Mouse (Mus musculus) gastrocnemius, postnatal 10 days (tissue): ENCODE measurements around the gene Il3. TPM values are rescaled to one million over a fixed set of nuclear protein-coding genes. Genes with fewer than 3 reads are reported as not detected.
"Not testable (repeated sequence)": the region's sequence is repeated elsewhere in the genome, so short reads cannot be mapped to it uniquely, and the experiment has no call there.

Source experiments
- DNase-seq: peaks from one replicate; pipeline ENCODE4 v3.0.0; 2021; ENCODE audit warnings: mixed read lengths
- long read RNA-seq, 2 experiments: library from polyadenylated mRNA; stranded (forward); transcript quantifications; one replicate each; pipeline ENCODE4 v2.0.0; 2021
- total RNA-seq, 2 experiments: library from RNA; stranded (reverse); gene quantifications; 2 replicates each; pipeline ENCODE4 v1.2.3; 2021

The Il3 gene
- not detected for total RNA-seq
- long read RNA-seq, experiment 1, result 0 reads
- long read RNA-seq, experiment 2, result 0 reads

- no peak for DNase-seq
Measured at GRCm38 (mm10) chr11:54267177-54267576, at the start of gene Il3. Il3 (minus strand) TSS chr11:54267277.

DNA sequence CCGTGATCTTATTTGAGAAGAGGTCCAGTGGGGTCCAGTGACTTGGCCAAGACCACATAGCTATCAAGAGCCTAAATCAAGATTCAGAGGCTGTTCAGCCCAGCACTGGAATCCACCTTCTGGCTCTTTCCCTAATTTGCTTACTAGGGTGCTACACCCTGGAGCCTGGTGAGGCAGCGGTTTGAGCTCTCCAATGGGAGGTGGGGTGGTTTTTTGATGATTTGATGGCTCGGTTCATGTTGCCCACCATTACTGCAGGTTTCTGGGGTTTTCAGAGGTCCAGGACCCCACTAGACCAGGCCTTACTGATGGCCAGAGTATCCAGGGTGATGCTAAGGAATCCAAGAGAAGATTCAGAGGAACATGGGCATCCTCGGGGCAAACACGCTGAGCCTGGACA is 48.3 kb upstream of the Il3 start:
- DNase-seq, result no peak

- no peak for DNase-seq
Measured at GRCm38 (mm10) chr11:54314740-54315139, 47.7 kb upstream of the Il3 start.

- DNase-seq, result no peak
Measured at GRCm38 (mm10) chr11:54313391-54314360, 46.6 kb upstream of the Il3 start.

- no peak for DNase-seq
Measured at GRCm38 (mm10) chr11:54312603-54313002, 45.5 kb upstream of the Il3 start.

DNA sequence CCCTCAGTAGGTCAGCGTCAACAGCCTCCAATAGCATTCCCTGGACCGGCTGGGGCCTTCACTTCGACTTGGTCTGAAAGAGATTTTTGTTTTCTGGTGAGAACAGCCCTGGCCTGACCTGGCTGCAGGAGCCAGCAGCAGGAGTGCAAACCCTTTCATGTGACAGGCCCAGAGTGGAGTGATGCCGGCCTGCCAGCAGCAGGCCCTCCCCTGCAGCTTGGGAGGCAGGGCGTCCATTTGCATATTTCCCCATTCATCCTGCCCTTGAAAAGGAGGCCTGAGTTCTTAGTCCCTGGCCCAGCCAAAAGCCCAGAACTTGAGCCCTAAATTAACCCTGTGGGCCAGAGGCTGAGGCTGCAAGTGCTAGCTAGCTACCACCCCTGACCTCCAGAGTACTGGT is 44.9 kb upstream of the Il3 start:
- no peak for DNase-seq

DNA sequence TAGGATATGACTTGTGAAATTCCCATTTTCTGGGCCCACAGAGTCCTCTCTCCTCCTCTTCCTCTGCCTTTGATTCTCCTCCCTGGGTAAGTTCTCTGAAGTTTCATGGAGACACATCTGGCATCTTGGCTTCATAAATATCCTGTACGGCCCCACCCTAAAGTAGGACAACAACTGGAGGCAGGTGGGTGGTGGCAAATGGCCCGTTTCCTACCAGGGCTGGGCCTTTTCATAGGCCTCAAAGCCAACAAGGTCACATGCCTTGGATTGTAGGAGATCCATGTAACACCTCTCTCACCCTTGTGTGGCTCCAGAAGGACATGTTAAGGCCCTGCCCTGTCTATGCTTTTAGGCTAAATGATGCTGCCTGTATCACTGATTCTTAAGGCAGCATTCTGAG is 43.5 kb upstream of the Il3 start:
- no peak for DNase-seq

DNA sequence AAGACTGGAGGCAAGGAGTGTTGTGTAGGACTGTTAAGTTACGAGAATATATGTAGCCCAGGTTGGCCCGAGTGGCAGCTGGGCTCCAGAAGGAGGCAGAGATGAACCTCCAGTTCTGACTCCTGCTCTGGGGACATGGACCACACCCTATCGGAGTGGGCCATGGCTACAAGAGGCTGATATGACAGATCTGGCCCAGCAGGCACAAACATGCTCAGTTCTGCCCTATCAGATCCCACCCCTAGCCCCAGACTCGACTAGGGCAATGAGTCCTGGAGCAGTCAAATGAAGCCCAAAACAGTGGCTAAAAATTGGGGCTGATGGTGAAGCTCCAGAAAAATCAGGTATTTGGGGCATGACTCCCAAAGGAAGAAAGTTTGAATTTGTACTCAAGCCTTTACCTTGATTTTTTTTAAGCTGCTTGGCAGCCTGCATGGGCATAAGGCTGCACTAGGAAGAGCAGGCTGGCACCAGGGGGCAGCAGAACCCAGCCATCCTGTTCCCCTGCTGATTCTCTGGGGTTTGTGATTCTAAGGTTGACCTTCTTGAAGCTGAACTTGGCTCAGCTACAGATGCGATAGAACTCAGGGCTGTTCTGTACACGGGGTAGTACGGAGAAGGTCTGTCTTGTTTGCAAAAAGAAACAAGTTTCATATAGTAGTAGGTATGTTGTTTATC is 40.2 kb upstream of the Il3 start:
- peak; percentile 60 for DNase-seq

DNA sequence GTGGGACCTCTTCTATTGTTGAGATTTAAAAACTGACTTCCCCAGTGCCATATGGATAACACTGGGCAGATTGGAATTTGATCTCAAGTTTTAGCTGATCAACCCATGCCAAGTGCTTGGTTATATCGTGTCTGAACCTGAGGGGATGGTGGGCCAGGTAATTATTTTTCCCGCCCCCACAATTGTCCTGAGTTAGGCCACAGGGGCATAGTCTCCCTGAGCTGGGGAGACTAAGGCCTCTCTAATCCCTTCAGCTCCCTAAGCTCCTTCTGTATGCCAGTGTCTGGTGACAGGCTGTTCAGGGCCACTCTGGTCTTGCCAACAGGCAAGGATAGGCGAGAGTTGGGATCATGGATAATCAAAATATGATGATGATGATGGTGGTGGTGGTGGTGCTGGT is 38.3 kb upstream of the Il3 start:
- DNase-seq, result no peak

GRCm38 (mm10) chr11:54304471-54304873 is 37.4 kb upstream of the Il3 start:
- peak; percentile 23 for DNase-seq

DNA sequence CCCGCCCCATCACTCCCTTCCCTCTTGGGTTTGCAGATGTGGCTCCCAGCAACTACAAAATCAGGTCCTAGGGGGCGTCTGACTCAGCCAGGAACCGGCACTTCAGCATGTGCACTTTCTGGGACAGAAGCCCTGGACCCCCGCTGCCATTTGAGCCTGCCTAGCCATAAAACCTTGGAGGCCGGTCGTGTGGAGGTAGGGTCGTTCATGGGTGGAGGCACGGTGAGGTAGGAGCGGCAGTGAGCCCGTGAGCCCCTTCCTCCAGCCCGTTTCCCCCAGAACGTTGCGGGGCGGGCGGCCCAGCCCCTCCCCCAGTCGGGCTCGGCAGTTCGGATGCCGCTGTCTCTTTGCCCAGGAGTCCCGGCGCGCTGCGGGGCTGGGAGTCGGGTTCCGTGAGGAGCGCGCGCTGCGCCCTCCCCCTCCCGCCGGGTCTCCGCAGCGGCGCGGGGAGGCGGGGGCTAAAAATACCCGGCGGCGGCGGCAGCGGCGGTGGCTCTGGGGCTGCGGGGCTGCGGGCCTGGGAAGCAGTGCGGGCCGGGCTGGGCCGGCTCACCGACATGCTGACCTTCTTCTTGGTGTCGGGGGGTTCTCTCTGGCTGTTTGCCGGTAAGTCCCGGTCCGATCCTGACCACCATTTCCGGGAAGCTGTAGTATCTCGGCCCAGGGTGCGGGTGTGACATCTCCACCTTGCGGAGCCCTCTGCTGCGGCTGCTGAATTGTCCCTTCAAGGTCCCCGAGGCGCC is 36.8 kb upstream of the Il3 start, which contains the start of gene Acsl6:
TSS of gene Acsl6 (plus strand) at position 71 of the 743 bp plus-strand sequence.
- peak; percentile 34 for DNase-seq

DNA sequence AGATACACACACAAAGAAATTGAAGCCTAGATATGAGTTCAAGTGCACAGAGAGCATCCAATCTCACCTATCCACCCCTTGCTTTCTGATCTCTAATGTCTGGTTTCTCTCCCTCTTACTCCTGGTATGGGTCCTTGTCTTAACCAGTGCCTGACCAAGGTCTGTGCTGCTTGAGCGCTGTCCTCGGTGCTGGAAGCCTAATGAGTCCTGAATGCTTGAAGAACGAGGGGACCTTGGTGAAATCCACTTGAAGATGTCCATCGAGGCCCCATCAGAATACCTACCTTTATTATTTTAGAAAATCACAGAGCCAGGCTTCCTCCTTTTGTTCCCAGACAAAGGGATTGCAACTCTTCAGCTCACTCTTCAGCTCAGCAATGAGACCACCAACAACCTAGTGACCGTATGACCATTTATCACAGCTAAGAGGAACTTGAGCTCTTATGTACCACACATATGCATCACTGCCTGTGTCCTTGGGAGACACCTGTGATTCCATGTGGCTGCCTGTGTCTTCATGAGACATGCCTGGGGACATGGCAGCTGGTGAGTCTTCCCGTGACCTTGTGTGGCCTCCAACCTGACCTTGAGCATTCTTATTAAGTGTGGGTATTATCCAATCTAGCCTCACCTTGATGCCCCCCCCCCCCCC is 36.1 kb upstream of the Il3 start:
- DNase-seq, result no peak

- DNase-seq, result no peak
Measured at GRCm38 (mm10) chr11:54302606-54303005, 35.5 kb upstream of the Il3 start.

- no peak for DNase-seq
Measured at GRCm38 (mm10) chr11:54301994-54302393, 34.9 kb upstream of the Il3 start.

DNA sequence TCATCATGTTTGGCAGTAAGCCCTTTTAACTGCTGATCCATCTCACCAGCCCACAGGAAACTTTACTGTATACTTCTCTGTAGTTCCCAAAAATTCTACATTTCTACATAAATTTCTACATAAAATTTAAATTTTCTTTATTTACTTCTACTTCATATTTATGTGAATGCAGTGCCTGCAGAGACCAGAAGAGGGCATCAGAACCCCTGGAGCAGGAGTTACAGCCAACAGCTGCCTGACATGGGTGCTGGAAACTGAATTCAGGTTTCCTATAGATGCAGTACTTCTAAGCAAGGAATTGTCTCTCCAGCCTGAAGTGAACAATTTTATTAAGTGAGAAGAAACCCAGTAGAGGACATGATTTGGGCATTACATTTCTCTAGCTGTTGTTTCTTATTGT is 31.7 kb upstream of the Il3 start:
- no peak for DNase-seq

- not testable (repeated sequence) for DNase-seq
Measured at GRCm38 (mm10) chr11:54297471-54297870, 30.4 kb upstream of the Il3 start.

GRCm38 (mm10) chr11:54296734-54297133 is 29.7 kb upstream of the Il3 start:
- DNase-seq, result no peak

DNA sequence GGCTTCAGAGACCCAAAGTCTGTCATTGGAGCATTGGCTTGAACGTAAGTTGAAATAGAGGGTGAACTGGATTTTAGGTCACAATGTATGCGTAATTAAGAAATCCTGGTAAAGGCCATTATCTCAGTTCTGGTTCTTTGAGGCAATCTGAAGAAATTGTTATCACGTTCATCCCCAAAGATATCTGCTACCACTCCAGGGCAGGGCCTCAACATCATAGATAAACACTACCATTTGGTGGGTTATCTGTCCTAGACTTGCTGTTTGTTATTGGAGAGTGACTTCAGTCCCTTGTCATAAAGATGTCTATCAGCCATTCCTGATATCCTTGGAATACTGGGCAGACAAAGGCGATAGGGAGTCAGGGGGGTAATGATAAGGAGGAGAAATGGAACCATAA is 28.9 kb upstream of the Il3 start:
- no peak for DNase-seq

- no peak for DNase-seq
Measured at GRCm38 (mm10) chr11:54293980-54294807, 27.1 kb upstream of the Il3 start.

DNA sequence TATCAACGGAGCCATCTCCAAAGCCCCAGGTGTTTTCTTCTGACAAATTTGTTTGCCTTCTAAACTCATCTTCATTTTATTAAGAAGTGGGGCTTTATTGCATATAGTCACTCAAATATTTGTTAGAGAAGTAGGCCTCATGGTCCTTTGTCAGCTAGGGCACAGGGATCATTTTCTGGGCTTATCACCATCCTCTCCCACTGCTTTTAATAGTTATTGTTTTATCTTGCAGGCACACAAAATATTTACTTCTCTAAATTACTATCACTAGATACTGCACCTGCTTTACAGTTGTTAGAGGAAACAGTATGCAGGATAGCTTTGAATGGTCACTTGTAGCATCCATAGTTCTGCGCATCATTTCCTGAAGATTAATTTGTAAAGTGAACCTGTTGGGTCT is 25.1 kb upstream of the Il3 start:
- DNase-seq, result no peak

GRCm38 (mm10) chr11:54287821-54288453 is 20.9 kb upstream of the Il3 start:
- DNase-seq, result no peak
